Mouse (Mus musculus): ENCODE measurements at regions not wholly inside any gene's neighbourhood (a gene's known extent, or its start where the extent isn't known, plus 50 kb on each side); places are given as distances from the start of the nearest gene placed in this dataset.

DNA sequence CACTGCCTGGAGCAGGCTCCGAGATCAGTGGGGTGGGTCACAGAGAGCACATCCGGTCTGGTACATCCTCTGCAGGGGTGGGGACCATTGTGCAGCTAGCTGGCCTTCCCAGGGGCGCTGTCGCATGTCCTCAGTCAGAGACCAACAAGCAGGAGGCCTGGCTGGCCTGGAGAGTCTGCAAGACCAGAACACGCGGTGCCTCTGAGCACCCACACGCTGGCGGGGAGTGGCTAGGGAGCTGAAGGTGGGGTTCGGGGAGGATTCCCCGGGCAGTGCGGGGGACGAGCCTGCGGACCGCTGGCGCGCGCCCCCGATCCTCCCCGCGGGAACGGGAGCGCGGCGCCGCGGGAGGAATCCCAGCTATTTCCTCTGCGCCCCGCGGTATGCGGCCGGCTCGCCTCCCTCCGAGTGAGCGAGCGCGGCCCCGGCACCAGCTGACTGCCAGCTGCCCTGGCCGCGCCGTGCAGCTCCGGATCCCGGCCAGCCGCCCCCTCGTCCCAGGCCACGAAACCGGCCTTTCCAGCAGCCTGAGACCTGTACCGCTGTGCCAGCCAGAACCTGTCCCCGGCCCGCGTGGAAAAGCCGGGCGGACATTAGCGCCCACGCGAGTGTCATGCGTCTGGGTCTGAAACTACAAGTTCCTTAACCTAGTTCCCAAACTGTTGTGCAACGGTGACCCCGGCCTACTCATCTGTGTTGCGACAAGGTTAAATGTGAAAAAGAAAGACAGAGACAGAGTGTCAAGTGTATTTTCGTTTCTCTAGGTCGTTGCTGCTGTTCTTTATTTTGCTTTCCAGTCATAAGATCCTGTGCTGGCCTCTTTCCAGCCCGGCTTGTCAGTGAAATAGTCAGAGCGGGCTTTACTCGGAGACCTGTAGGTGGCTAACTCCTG lies 61.2 kb downstream of the Pkdcc start:
- peak; percentile 87 to 91 for DNase-seq
- intact Hi-C loops (cut with DNase I): loop anchor here (1.0 to 2.0 kb wide), 3 partner anchors 47 to 239 kb away; partner anchors contain the start of gene Eml4
- TF ChIP-seq EP300 (IDR thresholded peaks at IDR 0.05; ENCODE audit: insufficient read depth, low read depth, low read length) (0 out of 2 replicates have a peak, but pooled peaks have one; percentile 35), CTCF (IDR thresholded peaks at IDR 0.05) (peak; percentile 33), POLR2A (IDR thresholded peaks at IDR 0.05; ENCODE audit: insufficient read depth, low read depth, low read length) (peak; percentile 82)
- Histone ChIP-seq H3K27me3 (ENCODE audit: control insufficient read depth, insufficient read depth, low read length) (no peaks in the 10 kb centered on the region), H3K4me1 (ENCODE audit: control insufficient read depth, insufficient read depth, low read length) (peaks cover 14% of the 10 kb centered on the region), H3K27ac (peak overlapping the region; percentile 88), H3K36me3 (ENCODE audit: control insufficient read depth, insufficient read depth, low read length) (peaks cover 2% of the 10 kb centered on the region), H3K4me3 (peak overlapping the region; percentile 72), H3K79me2 (replicated peaks; ENCODE audit: control insufficient read depth, insufficient read depth, low read length) (no peaks in the 10 kb centered on the region), H3K9ac (ENCODE audit: low read depth, low read length) (peak overlapping the region; percentile 92)
- 2% methylated on average over 57 of the region's 64 CpGs for WGBS

DNA sequence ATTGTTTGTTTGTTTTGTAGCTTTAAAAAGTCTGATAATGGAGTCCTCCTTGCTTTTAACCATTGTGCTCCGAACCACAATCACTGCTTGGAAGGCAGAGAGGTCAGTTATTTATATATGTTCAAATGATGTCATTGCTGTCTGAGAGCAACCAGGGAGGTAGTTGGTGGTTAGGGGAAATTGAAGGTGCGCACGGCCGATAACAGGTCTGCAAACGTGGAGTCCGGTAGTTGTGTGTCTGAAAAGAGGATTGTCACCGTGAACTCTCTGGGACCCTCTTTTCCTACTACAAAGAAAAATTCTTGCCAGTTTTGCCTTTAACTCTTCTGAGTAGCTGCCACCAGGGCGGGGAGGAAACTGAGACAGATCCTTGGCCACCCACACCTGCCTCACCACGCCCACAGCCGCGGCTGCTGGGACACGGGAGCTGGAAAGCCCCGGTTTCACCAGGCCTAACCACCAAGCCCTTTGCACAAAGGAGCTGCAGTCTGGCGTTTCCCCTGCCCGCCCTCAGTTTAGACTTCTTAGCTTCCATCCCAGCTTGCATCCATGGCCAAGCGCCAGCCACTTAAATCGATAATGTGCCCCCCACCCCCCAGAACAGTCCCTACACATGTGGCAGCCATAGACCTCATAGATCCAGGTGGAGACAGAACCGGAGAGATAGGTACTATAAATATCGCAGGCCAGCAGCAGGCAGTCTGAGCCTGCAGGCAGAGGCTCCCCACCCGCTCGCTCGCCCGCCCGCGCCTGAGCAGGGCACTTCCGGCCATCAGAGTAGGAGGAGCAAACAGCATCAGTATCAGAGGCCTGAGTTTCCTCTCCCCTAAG lies 62.2 kb downstream of the Pkdcc start:
- Histone ChIP-seq H3K4me1 (ENCODE audit: control insufficient read depth, insufficient read depth, low read length) (peaks cover 14% of the 10 kb centered on the region), H3K79me2 (replicated peaks; ENCODE audit: control insufficient read depth, insufficient read depth, low read length) (no peaks in the 10 kb centered on the region), H3K27ac (peak overlapping the region; percentile 88), H3K9ac (ENCODE audit: low read depth, low read length) (peak overlapping the region; percentile 92), H3K36me3 (ENCODE audit: control insufficient read depth, insufficient read depth, low read length) (peaks cover 2% of the 10 kb centered on the region), H3K4me3 (peak overlapping the region; percentile 72), H3K27me3 (ENCODE audit: control insufficient read depth, insufficient read depth, low read length) (no peaks in the 10 kb centered on the region)
- peak; percentile 73 to 83 for DNase-seq
- WGBS: 10% methylated on average over 26 of the region's 26 CpGs
- intact Hi-C loops (cut with DNase I): loop anchor here (2.0 kb wide), 2 partner anchors 45 to 237 kb away; no protein-coding TSS in a partner anchor
- TF ChIP-seq EP300 (IDR thresholded peaks at IDR 0.05; ENCODE audit: insufficient read depth, low read depth, low read length) (no peak), CTCF (IDR thresholded peaks at IDR 0.05) (no peak), POLR2A (IDR thresholded peaks at IDR 0.05; ENCODE audit: insufficient read depth, low read depth, low read length) (peak; percentile 66)

DNA sequence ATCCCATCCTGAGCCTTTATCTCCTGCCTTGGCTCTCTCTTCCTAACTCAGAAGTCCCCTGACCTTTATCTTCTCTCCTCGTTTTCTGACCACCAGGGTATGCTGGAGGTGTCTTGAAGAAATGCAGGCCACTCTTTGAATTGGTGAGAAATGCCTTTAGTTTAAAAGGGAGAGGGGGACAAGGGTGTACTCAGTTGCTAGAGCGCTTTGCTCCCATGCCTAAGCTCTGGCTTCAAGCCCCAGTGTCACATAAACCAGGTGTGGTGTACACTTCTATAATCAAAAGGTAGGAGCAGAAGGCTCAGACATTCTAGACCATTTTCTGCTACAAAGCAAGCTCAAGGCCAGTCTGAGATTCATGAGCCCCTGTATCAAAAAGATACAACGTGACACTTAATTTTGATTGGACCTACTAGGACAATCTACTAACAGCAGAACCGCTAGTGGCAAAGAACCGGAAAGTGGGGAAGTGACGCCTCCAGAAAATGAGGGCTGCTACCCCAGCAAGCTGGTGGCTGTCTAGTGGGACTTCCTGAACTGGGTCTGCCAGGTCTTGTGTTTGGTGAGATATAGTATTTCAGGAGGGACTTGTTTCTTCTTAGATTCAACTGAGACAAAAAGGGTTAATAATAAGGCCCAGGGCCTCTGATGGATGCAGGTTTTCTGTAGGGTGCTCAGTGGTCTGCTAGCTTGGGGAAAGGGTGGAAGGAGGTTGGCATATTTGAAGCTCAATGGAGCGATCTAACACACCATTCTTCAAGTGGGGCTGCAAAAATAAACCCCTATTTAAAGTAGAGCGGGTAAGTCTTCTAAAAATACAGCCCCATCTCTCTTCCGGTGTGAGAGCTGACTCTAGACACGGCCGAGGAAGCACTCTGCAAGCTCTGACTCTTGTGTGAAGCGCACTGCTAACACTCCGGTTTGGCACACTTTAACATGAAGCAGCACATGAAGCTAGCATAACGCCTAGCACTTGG lies 63.1 kb downstream of the Pkdcc start:
- Histone ChIP-seq H3K4me1 (ENCODE audit: control insufficient read depth, insufficient read depth, low read length) (peaks cover 14% of the 10 kb centered on the region), H3K4me3 (no peak overlapping the region)

DNA sequence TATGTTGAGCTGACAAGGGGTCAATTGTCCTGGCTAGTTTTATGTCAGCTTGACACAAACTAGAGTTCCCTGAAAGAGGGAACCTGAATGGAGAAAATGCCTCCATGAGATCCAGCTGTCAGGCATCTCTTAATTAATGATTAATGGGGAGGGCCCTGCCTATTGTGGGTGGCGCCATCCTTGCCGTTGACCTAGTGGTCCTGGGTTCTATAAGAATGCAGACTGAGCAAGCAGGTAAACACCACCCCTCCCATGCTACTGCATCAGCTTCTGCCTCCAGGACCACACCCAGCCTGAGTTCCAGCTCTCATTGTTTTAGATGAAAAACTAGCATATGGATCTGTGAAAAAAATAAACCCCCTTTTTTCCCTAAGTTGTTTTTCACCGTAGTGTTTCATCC lies 67.4 kb upstream of the Eml4 start:
- H3K4me3 ChIP-seq: no peak overlapping the region
- H3K27me3 ChIP-seq (ENCODE audit: control insufficient read depth, insufficient read depth, low read length): no peaks in the 10 kb centered on the region
- DNase-seq: no peak
- H3K79me2 ChIP-seq (replicated peaks; ENCODE audit: control insufficient read depth, insufficient read depth, low read length): no peaks in the 10 kb centered on the region
- no peak for TF ChIP-seq POLR2A (IDR thresholded peaks at IDR 0.05; ENCODE audit: insufficient read depth, low read depth, low read length)
- TF ChIP-seq CTCF (IDR thresholded peaks at IDR 0.05): no peak
- no peak for TF ChIP-seq EP300 (IDR thresholded peaks at IDR 0.05; ENCODE audit: insufficient read depth, low read depth, low read length)
- H3K36me3 ChIP-seq (ENCODE audit: control insufficient read depth, insufficient read depth, low read length): peaks cover 1% of the 10 kb centered on the region
- H3K9ac ChIP-seq (ENCODE audit: low read depth, low read length): no peak overlapping the region
- intact Hi-C loops (cut with DNase I): no loop called here
- 80% methylated on average over 3 of the region's 3 CpGs for WGBS
- no peak overlapping the region for H3K27ac ChIP-seq
- H3K4me1 ChIP-seq (ENCODE audit: control insufficient read depth, insufficient read depth, low read length): peaks cover 3% of the 10 kb centered on the region; the same call in 1 of the 2 replicates

More for the DNA sequence above, 63.1 kb downstream of the Pkdcc start:
- Histone ChIP-seq H3K36me3 (ENCODE audit: control insufficient read depth, insufficient read depth, low read length) (peaks cover 2% of the 10 kb centered on the region), H3K27me3 (ENCODE audit: control insufficient read depth, insufficient read depth, low read length) (no peaks in the 10 kb centered on the region), H3K79me2 (replicated peaks; ENCODE audit: control insufficient read depth, insufficient read depth, low read length) (no peaks in the 10 kb centered on the region), H3K27ac (peak overlapping the region; percentile 88), H3K9ac (ENCODE audit: low read depth, low read length) (no peak overlapping the region)
- no peak for TF ChIP-seq CTCF (IDR thresholded peaks at IDR 0.05)
- no peak for TF ChIP-seq POLR2A (IDR thresholded peaks at IDR 0.05; ENCODE audit: insufficient read depth, low read depth, low read length)
- TF ChIP-seq EP300 (IDR thresholded peaks at IDR 0.05; ENCODE audit: insufficient read depth, low read depth, low read length): no peak
- DNase-seq: peak in 1 of 2 experiments; percentile 35
- 52% methylated on average over 14 of the region's 14 CpGs for WGBS
- intact Hi-C loops (cut with DNase I): loop anchor here (2.0 kb wide), 2 partner anchors 45 to 237 kb away; no protein-coding TSS in a partner anchor

Measured in heart, adult 2 months (tissue).